Mouse (Mus musculus) retina, postnatal 7 days (tissue): Measurements from ENCODE around the gene Ppef2.

ENCODE experiments used
- DNase-seq: peaks from one replicate; pipeline ENCODE4 v3.0.0-alpha.2; 2012; ENCODE audit warnings: low read depth, low spot score

The Ppef2 gene

DNA sequence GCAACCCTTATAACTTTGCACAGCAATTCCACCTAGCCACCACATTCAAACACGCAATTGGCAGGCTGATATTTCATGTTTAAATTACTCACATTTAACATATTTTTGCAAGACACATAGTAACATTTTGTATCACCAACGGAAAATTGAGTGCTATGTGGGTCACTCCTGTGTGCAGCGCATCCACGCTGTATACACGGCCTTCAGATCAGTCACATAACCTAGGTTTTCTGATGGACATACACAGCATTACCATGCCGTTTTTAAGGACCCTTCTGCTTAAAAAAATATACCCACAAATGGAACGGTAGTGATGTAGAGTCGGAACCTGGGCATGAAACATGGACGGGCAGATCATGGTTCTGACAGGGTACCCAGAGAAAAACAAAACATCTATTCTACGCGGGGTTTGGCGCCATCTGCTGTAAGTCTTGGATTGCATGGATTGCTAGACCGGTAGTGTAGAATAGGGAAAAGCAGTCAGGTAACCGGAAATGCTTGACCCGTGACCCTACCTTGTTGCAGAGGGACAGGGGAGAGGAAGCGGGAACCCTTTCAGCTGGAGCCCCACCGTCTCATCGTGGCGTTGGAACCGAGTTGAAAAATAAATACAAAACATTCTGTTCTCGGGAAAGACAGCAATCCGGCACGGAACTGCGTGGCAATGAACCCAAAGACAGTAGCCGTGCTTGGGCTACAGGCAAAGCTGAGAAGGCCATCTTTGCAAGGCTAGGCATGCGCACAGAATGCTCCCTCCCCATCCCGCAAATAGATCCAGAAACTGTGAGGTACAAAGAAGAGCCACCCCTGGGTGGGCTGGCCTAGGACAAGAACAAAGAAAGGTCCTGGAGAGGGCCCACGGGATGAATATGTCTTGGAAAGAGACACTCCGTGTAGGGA is 16.5 kb downstream of the Ppef2 start:
- peak; percentile 49 for DNase-seq

DNA sequence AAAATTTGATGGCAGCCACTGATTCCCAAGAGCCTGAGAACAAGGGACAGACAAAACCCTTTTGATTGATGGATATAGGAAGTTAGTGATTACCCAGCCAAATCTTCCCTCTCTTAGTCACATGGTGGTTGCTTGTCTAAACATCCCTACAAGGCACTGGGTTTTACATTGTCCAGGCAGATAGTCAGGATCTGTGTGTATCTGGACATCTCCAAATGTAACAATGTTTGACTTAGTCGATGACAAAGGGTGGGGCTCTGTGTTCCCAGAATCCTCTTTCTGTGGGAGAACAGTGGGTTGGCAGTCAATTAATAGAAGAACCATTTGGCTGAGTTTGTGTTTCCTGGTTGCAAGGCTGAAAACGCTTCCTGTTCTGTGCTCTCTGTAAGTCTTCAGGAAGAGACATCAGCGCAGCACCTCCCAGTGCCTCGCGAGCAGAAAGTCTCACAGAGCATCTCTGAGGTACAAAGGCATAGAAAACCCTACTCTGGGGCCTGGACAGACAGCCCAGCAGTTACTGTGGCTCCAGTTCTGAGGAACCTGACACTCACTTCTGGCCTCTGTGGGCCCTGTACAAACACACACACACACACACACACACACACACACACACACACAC is 21.0 kb downstream of the Ppef2 start:
- DNase-seq = no peak

DNA sequence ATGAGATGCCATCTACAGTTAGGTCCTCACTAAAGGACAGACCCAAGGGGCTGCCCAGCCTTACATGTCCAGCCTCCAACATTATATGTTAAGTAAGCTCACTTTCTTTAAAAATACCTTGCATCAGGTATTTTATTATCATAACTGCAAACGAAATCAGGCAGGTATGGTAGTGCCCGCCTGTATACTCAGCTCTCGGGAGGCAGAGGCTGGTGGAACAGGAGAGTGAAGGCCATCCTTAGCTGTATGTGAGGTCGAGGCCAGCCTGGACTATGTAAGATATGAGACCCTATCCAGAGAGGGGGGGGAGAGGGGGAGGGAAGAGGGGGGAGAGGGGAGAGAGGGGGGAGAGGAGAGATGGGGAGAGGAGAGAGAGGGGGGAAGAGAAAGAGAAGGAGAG is 22.7 kb downstream of the Ppef2 start:
- no peak for DNase-seq

DNA sequence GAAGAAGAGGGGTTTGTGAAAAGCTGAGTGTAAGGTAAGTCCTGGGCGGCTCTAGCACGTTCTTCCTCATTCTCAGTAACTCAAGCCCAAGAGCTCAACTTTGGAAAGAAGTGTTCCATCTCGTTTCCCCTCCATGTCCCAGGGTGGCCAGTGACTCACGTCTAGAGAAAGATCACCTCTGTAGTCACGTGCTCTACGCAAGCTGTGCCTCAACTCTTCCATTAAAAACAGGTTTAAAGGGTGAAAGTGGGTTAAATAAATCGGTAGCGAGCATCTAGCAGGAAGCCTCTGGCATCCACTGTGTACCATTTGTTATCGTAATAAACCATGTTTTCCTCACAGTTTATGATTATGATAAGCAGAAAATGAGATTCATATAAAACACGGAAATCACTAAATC is 24.2 kb downstream of the Ppef2 start:
- no peak for DNase-seq

DNA sequence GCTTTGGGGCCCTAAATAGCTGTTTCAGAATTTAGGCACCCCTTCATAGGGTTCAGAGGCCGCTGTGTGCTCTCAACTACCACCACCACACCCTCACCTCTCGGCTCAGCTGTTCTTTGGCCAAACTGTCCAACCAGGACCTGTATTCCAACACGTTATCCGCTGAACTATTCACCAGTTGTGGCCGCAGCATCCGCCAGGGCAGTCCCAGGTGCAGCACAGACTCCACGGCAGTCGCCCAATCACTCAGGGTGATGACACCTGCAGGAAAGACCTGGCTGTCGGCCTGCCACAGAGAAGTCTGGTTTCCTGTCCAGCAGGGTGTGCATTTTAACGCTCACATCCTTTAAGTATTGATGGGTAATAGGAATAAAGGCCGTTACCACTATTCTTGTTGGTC is 25.8 kb downstream of the Ppef2 start:
- no peak for DNase-seq

DNA sequence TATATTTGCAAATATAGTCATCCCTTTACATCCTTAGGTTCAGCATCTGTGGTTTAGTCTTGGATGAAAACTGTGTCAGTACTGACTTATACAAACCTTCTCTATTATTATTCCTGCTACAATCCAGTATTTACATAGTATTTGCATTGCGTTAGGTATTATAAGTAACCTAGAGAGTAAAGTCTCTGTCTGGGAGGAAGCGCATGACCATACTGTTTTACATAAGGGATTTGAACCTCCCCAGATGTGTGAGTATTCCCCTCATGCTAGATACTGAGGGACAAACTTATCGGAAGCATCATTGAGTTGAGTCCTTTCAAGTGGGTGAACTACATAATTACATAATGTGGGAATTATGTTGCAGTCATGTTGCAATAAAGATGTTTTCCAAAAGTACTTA is 26.6 kb downstream of the Ppef2 start:
- no peak for DNase-seq

DNA sequence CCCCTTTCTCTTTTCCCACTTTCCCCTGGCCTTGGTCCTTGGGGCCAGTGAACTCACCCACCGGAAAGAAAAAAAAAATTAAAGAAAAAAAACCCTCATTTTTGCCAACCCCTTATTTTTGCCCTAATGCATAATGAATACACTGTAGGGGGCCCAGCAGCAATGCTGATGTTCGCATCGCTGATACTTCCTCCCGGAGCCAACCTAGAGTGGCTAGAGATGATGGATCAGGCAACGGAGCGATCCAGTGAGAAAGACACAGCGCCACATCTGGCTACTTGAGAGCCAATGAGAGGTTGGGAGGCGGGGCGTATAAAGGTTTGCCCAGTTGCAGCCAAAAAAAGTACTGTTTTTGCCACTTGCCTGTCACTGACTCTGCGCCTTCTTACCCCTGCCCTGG is 27.3 kb downstream of the Ppef2 start:
- no peak for DNase-seq

DNA sequence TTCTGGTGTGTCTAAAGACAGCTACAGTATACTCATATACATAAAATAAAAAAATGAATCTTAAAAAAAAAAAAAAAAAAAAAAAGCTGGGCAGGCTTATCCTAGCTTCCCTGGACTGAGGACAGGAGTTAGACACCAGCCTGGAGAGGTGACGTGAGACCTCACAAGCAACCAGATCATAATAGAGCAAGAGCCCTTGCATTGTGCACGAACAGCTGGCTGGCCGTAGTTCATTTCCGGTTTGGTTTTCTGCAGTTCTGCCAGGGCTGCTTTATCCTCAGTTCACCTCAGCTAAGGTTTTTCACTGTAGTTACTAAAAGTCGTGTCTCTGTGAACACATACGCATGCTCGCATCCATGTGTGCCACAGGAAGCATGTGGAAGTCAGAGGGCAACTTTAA is 28.3 kb downstream of the Ppef2 start:
- no peak for DNase-seq

DNA sequence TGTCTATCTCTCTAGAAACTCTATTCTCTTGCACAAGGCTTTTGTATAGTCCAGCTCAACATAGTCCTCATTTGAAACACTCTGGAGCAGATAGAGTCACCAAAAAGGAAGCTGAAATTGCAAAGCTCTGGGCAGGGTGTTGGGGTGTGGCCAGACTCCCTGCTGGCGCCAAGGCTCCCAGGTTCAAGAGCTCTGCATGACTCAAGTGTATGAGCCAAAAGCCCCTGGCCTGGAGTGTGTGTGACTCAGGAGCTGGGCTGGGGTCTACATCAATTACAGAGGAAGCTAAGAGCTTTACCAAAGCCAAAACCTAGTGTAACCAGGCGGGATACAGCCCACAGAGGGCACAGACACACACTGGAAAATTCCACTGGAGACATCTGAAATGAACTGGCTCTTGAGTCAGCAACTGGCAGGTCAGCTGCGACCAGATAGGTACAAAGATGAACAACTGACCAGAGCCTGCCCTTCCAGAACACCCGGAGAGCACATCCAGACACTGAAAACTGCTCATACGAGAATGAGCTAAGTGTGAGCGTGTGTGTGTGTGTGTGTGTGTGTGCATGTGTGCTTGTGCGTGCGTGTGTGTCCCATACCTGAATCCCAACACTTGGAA is 35.7 kb downstream of the Ppef2 start:
- DNase-seq = no peak

DNA sequence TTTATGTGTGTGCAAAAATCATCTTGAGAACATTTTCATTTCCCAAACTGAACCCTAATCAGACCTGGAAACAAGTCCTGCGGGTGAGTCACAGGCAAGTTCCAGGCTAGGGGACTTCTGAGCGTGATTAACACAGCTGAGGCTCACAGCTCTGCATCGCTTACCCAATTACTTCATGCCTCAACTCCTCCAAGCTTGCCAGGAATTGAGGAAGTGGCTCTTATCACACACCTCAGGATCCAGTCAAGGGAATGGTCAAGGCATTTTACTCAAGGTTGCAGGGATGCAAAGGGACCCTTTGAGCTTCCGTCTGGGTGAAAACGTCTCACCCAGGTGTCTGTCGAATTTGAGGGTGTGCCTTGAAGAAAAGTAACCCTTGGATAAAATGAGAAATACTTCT is 36.3 kb downstream of the Ppef2 start:
- no peak for DNase-seq

DNA sequence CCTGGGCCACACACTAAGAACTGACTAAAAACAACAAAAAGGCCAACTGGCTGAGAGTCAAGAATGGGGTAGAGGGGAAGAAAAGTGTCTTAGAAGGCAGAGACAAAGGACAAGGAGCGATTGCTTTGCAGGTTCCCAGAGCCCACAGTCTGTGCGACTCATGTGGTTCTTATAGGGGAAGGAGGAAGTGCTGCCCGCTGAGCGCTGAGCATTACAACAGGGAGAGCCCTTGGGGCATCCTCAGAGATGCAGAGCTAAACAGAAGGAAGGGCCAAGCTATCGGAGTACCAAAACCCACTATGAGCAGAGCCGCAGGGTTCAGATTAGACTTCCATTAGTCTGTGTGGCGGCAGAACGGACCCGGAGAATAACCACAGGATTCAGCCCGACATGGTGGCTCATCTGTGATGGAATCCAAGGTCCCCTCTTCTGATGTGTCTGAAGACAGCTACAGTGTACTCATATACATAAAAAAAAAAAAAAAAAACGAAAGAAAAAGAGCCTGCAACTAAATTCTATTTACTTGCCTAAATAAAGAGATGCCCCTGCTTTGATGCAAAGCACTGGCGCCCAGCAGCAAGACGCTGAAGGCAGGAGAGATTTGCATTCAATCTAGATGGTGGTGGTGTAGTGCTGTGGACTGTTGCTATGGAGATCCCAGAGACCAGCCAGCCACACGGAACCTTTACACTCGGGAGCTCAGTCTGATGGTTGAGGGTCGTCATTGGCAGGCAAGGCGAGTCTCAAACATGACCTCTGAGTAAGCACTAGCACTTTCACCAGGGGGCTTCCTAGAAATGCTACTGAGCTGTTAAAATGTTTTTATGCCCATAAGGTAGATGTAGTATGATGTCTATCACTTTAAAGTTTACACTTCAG is 36.9 kb downstream of the Ppef2 start:
- DNase-seq = no peak

DNA sequence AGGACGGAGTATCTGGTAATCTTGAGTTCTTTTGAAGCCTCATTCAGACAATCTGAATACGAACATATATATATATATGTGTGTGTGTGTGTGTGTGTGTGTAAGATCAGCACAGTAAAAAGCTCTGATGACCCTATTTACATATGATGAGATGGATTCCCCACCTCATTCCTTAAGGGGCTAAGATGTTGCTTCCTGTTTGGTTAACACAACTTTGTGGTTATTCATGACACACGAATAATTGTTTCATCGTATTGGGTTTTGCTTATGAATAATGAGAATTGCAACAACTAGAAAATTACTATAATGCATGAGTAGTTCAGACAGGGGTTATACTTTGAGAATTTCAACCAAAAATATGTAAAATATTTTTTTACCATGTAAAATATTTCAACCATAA is 40.8 kb downstream of the Ppef2 start, which contains the start of gene U90926:
Gene U90926, minus strand, starts transcription at position 101 of the 400 bp plus-strand sequence.
- no peak for DNase-seq

DNA sequence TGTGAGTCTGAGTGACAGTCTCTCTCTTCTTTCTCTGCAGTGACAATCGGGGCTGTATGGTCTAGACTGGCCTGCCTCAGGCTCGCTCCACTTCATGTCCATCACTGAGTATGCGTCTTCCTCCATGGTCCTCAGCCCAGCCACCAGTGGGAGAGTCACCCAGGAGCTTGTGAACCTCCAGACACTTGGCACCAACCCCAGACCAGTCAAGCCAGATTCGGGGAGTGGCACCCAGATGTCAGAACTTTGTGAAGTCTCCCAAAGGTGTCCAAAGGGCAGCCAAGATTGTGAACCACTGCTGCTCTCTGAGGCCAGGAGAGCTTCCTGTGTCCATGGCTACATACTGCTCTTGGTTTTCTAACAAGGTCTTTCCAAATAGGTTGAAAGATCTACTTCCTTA is 43.8 kb downstream of the Ppef2 start:
- DNase-seq = no peak

DNA sequence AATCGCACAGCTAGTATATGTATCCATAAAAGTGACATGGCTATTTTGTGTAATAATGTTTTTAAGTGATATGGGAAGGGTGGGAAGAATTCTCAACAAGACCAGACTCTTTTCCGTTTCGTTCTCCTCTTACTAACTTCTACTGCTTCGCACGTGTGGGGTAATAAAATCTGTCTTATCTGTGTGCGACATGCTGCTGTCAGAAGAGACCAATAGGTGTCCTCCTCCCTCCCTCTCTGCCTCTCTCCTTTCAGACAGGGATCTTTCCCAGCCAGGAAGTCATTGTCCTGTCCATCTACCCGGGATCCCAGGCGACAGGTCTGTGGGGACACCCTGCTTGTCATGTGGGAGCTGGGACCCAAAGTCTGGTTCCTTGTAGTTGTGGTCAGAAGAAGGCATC is 45.9 kb downstream of the Ppef2 start:
- no peak for DNase-seq

DNA sequence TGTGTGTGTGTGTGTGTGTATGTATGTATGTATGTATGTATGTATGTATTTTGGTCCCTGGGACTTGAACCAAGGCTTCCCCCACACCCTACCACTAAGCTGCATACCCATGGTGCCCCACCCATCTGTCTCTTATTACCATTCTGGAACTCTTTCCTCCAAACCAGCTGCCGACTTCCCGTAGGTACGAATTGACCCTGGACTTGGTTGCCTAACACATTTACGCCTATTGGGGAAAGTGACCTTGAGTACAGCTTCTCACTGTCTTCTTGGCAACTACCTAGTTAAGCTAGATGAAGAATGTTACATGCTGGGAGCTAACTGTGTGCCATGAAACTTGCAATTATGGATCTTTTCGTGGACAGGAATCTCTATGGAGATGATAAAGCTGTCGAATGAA is 50.0 kb downstream of the Ppef2 start:
- DNase-seq = no peak

DNA sequence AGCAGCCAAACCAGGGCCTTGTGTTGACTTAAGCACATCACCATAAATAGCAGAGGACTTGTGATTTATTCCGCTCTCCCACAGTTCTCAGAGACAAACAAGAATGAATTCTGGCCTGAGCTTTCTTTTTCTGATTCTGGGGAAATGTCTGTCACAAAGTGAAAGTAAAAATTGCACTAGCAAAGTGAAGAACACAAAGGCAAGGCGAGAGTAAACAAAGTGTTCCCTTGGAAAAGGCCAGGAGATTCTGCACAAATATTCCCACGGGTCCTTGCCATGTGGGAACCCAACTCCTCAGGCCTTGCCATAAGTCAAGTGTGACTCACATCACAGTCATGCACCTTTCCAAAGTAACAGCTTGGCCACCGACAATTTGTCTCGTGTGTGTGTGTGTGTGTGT is 50.4 kb downstream of the Ppef2 start:
- no peak for DNase-seq

DNA sequence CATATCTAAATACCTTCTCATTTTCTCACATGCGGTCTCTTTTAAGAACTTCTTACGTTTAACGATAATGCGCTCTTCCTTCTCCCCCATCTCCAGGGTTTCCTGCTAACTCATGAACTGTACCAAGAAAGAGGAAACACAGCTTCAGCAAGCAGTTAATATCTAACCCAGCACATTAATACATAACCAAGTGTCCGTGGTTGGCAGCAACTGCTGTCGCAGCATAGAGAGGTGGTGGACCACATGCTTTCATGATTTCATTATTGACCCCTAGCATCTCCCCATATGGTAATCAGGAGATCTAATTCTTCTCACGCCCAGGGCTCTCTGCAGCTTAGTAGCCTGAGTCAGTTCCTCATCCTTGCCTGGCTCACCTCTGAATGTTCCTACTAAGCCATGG is 50.9 kb downstream of the Ppef2 start:
- DNase-seq = no peak

DNA sequence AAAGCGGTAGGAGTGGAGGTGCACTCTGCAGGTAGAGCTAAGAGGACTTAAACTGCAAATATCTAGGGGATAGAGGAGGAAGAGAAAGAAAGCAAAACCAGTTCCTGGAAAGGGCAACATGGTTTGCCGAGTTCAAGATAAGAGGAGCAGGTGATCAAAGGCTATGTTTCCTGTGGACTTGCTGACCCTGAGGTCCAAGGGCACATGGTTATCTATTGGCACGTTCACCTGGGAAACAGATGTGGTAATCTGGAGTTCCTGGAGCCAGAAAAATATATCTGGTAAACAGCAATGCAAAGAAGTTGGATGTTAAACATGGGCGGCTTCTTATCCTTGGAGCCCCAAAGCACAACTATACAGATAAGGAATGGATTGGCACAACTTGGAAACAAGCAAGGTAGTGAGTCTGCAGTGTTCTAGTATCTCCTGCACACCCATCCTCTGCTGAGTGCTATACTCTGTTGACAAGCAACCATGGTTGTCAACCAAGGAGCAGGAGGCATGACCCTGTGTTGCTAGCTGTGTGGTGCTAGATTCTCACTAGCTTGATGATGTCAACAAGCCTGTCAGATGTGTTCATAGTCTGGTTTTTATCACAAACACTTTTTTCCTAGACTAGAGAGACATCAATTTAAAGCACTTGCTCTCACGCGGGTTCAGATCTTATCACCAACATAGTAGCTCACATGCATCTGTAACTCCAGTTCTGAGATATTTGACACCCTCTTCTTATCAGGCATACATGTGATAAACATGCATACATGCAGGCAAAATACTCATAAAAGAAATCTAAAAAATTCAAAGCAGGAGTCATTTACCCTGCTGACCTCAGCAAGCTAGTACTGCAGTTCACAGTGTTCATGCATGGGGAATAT is 51.7 kb downstream of the Ppef2 start:
- DNase-seq = no peak

DNA sequence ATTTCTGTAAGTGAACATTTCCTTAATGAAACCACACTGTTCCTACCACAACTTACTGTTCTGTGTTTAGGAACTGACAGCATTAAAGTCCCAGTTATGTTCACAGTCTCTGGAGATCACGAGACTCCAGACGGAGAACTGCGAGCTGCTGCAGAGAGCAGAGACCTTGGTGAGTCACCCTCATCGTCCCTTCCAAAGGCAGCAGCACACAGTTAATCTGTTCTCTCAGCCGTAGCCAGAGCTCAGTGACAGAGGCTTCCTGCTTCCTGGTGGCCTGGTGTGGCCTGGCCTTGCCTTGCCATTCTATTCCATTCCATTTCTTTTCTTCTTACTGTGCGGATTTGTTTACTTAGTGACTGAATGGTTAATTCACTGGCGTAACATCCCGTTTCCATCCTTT is 57.8 kb downstream of the Ppef2 start:
- no peak for DNase-seq

DNA sequence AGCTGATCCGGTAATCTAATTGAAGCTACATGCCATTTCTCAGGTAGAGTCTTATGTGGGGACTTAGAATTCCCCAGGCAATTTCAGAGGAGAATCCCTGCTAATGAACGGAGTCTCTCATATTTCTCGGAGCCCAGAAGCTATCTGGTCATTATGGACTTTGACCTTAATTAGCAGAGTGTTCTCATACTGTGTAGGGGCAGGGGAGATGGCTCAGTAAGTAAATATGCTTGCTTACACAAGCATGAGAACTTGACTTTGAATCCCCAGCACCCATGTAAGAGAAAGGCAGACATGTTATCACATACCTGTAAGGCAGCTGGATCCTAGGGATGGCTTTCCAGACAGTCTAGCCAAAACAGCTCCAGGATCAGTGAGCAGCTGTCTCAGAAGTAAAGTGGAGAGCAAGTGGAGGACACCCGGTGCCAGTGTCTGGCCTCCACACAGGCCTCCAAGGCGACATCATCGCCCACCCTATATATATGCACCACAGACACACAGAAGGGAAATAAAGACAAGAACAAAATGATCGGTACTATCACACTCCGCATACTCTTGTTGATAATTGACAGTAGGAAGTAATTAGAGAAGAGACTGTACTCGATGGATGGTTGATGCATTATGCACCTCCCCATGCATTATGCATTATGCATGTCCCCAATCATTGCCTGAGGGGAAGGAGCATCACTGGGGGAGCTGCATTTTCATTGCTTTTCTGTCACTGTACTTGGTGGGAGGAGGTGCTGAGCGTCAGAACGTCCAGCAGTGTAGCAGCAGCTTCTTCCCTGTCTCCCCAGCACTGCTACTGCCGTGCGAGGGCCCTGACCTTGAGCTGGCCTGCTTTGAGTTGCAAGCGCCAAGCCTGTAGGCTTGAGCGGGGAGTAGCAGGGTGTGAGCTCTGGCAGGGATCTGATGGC is 58.9 kb downstream of the Ppef2 start:
- DNase-seq = no peak
